Mouse (Mus musculus) brain, embryonic 14.5 days (tissue): ENCODE measurements around the gene Pi4kb.

Experiments
- CTCF ChIP-seq: fragments of 200-500 bp; IDR thresholded peaks from 2 replicates; pipeline ENCODE4 v1.5.1; 2012; ENCODE audit warnings: inconsistent platforms, mild to moderate bottlenecking, moderate library complexity, borderline replicate concordance; ENCODE audit not compliant: insufficient read depth, insufficient read length; ENCODE audit errors: extremely low read depth
- POLR2A ChIP-seq: fragments of 200-500 bp; IDR thresholded peaks from 2 replicates; pipeline ENCODE4 v1.6.1; 2012; ENCODE audit warnings: mild to moderate bottlenecking, inconsistent platforms, borderline replicate concordance; ENCODE audit not compliant: poor library complexity, insufficient read depth, insufficient read length, severe bottlenecking; ENCODE audit errors: extremely low read depth

- TF ChIP-seq POLR2A, result no peak
- TF ChIP-seq CTCF, result no peak
These were observed 9.5 kb upstream of the Pi4kb start for GRCm38 (mm10) chr3:94964989-94965388.
